Mouse (Mus musculus): Measurements from ENCODE around the gene Rbfox2. TPM values are rescaled to one million over a fixed set of nuclear protein-coding genes. Genes with fewer than 3 reads are reported as not detected.

The Rbfox2 gene
- polyA plus RNA-seq, 1 experiment from 2014 or later = 173 TPM

GRCm38 (mm10) chr15:77196827-77197226, 110.0 kb downstream of the Rbfox2 start:
- Histone ChIP-seq H3K4me1 (peaks cover 17% of the 10 kb centered on the region), H3K4me3 (no peak overlapping the region), H3K9me3 (no peaks in the 10 kb centered on the region), H3K36me3 (no peaks in the 10 kb centered on the region), H3K27ac (replicated peaks) (no peak overlapping the region), H3K27me3 (no peaks in the 10 kb centered on the region), H3K9ac (replicated peaks) (no peak overlapping the region), H3K4me2 (replicated peaks) (no peak overlapping the region)
- no peak for ATAC-seq (replicated peaks)
- WGBS = 67% methylated on average over 5 of the region's 5 CpGs

DNA sequence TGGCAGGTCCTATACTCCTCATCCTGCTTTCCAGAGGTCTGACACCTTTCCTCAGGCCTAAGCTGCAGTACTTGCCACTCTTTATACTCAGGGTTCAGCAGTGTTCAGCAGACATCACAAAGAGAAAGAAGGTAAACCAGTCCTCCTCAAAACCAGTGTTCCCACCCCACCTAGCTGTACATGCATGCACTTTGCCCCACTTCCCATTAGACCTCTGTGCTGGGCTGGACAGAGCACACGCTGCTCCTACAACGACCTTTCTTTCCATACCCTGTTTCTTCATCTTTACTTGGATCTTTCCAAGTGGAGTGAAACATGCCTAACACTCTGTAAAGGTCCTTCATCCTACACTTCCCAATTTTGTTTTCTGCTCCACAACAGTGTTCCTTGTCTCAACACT, 110.8 kb downstream of the Rbfox2 start:
- Histone ChIP-seq H3K4me2 (replicated peaks) (no peak overlapping the region), H3K4me3 (no peak overlapping the region), H3K9me3 (no peaks in the 10 kb centered on the region), H3K27me3 (no peaks in the 10 kb centered on the region), H3K36me3 (no peaks in the 10 kb centered on the region), H3K4me1 (peaks cover 18% of the 10 kb centered on the region), H3K27ac (replicated peaks) (no peak overlapping the region), H3K9ac (replicated peaks) (no peak overlapping the region)
- WGBS = 94% methylated on average over 2 of the region's 2 CpGs
- no peak for ATAC-seq (replicated peaks)

DNA sequence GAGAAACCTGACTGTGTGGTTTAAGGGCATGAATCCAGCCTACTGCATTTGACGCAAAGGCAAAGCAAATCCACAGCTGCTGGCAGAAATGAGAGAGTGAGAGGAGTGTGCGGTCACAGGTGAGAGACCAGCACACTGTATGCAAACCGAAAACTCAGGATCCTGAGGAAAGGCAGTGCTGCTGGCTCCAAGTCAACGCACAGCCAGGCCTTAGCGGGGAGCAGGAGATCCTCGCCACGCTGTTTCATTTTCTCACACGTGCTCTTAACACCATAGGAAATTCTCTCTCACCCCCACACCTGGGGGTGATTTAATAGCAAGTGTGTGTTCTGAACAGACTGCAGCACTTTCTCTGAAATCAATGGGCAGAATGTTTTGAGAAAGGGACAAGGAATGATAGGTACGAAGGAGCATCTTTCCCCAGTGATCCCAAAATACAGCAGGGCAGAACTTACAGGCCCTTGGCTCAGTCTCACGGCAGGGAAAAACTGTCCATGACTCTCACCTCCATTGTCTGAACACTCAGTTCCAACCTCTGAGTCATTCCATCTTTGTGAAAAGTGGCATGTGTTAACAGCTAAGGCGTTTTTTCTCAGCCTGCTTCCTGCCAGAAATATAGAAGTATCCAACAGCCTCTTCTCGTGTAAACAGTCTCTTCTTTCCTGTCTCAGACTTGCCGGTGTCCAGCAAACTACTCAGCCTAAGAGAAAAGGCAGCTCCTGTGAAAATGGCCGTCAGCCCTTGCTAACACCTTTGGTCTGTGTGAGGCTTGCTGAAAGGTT, 114.5 kb downstream of the Rbfox2 start:
- Histone ChIP-seq H3K9me3 (no peaks in the 10 kb centered on the region), H3K36me3 (no peaks in the 10 kb centered on the region), H3K4me2 (replicated peaks) (no peak overlapping the region), H3K27ac (replicated peaks) (peak overlapping the region; percentile 41; the same call in 1 of the 2 replicates), H3K27me3 (no peaks in the 10 kb centered on the region), H3K4me3 (no peak overlapping the region), H3K9ac (replicated peaks) (no peak overlapping the region; the same call in 1 of the 2 replicates), H3K4me1 (peaks cover 20% of the 10 kb centered on the region)
- 66% methylated on average over 14 of the region's 14 CpGs for WGBS
- ATAC-seq (replicated peaks) = no peak

GRCm38 (mm10) chr15:77186096-77186495, 120.7 kb downstream of the Rbfox2 start:
- WGBS = 100% methylated on average over 1 of the region's 1 CpGs
- Histone ChIP-seq H3K9me3 (no peaks in the 10 kb centered on the region), H3K4me1 (peaks cover 20% of the 10 kb centered on the region), H3K4me3 (no peak overlapping the region), H3K4me2 (replicated peaks) (no peak overlapping the region), H3K9ac (replicated peaks) (no peak overlapping the region), H3K36me3 (no peaks in the 10 kb centered on the region), H3K27me3 (no peaks in the 10 kb centered on the region), H3K27ac (replicated peaks) (no peak overlapping the region)
- ATAC-seq (replicated peaks) = no peak

DNA sequence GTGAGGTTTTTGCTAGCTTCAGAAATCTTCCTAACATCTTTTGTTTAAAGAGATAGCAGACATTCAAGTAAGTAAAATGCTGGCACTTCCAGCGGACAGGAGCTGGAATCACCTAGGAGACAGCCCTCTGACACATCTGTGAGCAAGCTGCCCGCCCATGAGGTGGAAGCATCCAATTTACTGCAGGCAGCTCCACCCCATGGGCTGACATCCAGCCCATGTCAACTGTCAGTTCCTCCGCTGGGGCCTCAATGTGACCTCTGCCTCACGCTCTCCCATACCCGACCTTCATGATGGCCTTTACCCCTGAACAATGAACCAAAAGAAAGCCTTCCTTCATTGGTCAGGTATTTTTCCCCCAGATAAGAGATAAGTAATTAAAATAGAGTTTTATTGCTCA, 121.2 kb downstream of the Rbfox2 start:
- ATAC-seq (replicated peaks) = no peak
- 64% methylated on average over 5 of the region's 5 CpGs for WGBS
- no peak overlapping the region for H3K9ac ChIP-seq (replicated peaks)
- peaks cover 20% of the 10 kb centered on the region for H3K4me1 ChIP-seq
- H3K4me2 ChIP-seq (replicated peaks) = no peak overlapping the region
- no peaks in the 10 kb centered on the region for H3K36me3 ChIP-seq
- no peak overlapping the region for H3K4me3 ChIP-seq
- no peaks in the 10 kb centered on the region for H3K27me3 ChIP-seq
- no peak overlapping the region for H3K27ac ChIP-seq (replicated peaks)
- H3K9me3 ChIP-seq = no peaks in the 10 kb centered on the region

- WGBS = 35% methylated on average over 5 of the region's 5 CpGs
- Histone ChIP-seq H3K27ac (replicated peaks) (peak overlapping the region; percentile 33; the same call in 1 of the 2 replicates), H3K27me3 (no peaks in the 10 kb centered on the region), H3K4me2 (replicated peaks) (no peak overlapping the region), H3K36me3 (no peaks in the 10 kb centered on the region), H3K4me1 (peaks cover 18% of the 10 kb centered on the region), H3K4me3 (no peak overlapping the region), H3K9me3 (no peaks in the 10 kb centered on the region), H3K9ac (replicated peaks) (no peak overlapping the region)
- no peak for ATAC-seq (replicated peaks)
Measured at GRCm38 (mm10) chr15:77182800-77183199, 124.0 kb downstream of the Rbfox2 start.

GRCm38 (mm10) chr15:77174018-77174417, 132.8 kb downstream of the Rbfox2 start:
- Histone ChIP-seq H3K4me3 (no peak overlapping the region), H3K4me2 (replicated peaks) (no peak overlapping the region), H3K9me3 (no peaks in the 10 kb centered on the region), H3K36me3 (no peaks in the 10 kb centered on the region), H3K4me1 (peaks cover 14% of the 10 kb centered on the region), H3K9ac (replicated peaks) (no peak overlapping the region), H3K27ac (replicated peaks) (no peak overlapping the region), H3K27me3 (no peaks in the 10 kb centered on the region)
- ATAC-seq (replicated peaks) = no peak
- 75% methylated on average over 5 of the region's 5 CpGs for WGBS

- Histone ChIP-seq H3K4me3 (no peak overlapping the region), H3K9me3 (no peaks in the 10 kb centered on the region), H3K9ac (replicated peaks) (no peak overlapping the region), H3K4me1 (peaks cover 14% of the 10 kb centered on the region), H3K4me2 (replicated peaks) (no peak overlapping the region), H3K36me3 (no peaks in the 10 kb centered on the region), H3K27me3 (no peaks in the 10 kb centered on the region), H3K27ac (replicated peaks) (no peak overlapping the region)
- ATAC-seq (replicated peaks) = peak; percentile 60; the same call in 1 of the 2 replicates
- WGBS = 23% methylated on average over 3 of the region's 3 CpGs
Measured at GRCm38 (mm10) chr15:77172414-77172813, 134.4 kb downstream of the Rbfox2 start.

DNA sequence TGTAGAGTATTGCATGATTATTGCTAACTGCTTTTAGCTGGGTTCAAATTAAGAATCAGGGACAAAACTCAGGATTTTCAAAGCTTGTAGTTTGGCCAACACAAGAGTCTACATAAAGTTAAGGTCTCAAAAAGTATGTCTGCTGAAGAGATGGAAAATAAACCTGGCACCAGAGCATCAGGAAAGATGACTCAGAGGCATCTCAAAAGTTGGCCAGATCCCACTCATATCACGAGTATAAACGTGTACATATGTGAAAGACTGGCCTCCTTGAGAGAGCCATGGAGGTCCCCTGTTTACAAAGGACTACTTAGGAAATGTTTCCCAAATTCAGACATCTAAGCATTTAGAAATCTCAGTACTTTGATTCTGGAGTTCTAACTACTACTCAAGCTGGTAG, 138.0 kb downstream of the Rbfox2 start:
- Histone ChIP-seq H3K9me3 (no peaks in the 10 kb centered on the region), H3K4me1 (peaks cover 13% of the 10 kb centered on the region), H3K4me2 (replicated peaks) (no peak overlapping the region), H3K27me3 (no peaks in the 10 kb centered on the region), H3K27ac (replicated peaks) (no peak overlapping the region), H3K9ac (replicated peaks) (no peak overlapping the region), H3K4me3 (no peak overlapping the region), H3K36me3 (no peaks in the 10 kb centered on the region)
- 89% methylated on average over 2 of the region's 2 CpGs for WGBS
- no peak for ATAC-seq (replicated peaks)

DNA sequence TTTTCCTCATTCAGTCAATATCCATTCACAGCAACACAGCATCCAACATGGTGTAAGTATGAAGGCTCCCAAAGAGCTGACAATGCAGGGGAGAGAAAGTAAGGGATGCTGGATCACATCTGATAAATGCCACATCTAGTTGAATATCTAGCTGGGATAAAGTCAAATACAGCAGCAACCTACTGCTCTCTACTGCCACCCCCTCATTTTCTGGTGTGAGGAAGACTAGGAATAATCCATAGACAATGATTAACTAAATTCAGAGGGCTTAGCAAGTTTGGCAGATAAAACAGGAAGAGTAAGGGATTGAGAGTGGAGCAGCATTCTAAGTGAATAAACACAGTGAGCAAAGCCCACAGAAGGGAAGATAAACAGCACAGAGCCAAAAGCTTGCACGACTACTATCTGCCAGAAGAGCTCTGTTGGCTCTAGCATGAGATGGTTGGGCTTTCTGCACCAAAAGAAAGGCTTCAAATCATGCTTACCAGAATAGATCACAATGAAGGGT, 140.5 kb downstream of the Rbfox2 start:
- H3K9me3 ChIP-seq = no peaks in the 10 kb centered on the region
- no peak overlapping the region for H3K4me2 ChIP-seq (replicated peaks)
- no peaks in the 10 kb centered on the region for H3K36me3 ChIP-seq
- H3K27me3 ChIP-seq = no peaks in the 10 kb centered on the region
- H3K9ac ChIP-seq (replicated peaks) = no peak overlapping the region
- H3K4me3 ChIP-seq = no peak overlapping the region
- no peak for ATAC-seq (replicated peaks)
- WGBS = 76% methylated on average over 1 of the region's 1 CpGs
- no peak overlapping the region for H3K27ac ChIP-seq (replicated peaks)
- peaks cover 7% of the 10 kb centered on the region for H3K4me1 ChIP-seq

DNA sequence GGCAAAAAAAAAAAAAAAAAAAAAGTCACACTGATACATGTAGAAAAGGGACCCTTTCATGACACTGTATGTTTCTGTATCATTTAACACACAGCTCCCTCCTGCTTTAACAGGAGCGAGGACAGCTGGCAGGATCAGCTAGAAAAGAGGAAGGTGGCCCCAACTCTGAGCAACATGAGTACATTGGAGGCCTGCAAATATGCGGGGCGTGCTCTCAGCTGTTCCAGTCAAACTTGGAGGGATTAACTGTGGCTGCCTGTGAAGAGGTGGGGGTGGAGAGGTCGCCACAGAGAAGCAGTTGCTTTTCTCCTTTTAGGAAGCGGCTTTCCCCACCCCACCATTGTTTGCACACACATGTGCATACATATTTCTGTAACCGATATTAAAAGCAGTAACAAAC, 143.5 kb downstream of the Rbfox2 start:
- no peak overlapping the region for H3K27ac ChIP-seq (replicated peaks)
- no peak for ATAC-seq (replicated peaks)

DNA sequence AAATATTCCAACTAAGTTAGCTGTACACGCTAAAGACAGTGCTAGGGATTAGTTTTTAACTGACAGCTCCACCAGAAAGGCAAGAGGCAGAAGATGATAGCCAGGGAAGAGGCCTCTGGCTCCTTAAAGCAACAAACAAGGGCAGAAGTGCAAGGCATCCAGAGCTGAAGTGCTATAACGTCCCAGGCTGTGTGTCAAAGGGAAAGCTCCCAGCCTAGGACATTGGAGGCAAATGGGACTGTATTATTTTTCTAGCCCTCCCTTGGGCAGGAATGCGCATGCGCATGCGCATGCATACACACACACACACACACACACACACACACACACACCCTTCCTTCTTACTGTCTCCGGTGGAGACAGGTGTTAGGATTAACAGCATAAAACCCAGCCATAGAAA, 143.9 kb downstream of the Rbfox2 start:
- H3K36me3 ChIP-seq = no peaks in the 10 kb centered on the region
- peaks cover 7% of the 10 kb centered on the region for H3K4me1 ChIP-seq
- no peaks in the 10 kb centered on the region for H3K9me3 ChIP-seq
- no peaks in the 10 kb centered on the region for H3K27me3 ChIP-seq
- no peak for ATAC-seq (replicated peaks)
- no peak overlapping the region for H3K4me2 ChIP-seq (replicated peaks)
- WGBS = 73% methylated on average over 6 of the region's 6 CpGs
- H3K27ac ChIP-seq (replicated peaks) = no peak overlapping the region
- H3K9ac ChIP-seq (replicated peaks) = no peak overlapping the region
- H3K4me3 ChIP-seq = no peak overlapping the region

More for the DNA sequence above, 143.5 kb downstream of the Rbfox2 start:
- Histone ChIP-seq H3K9me3 (no peaks in the 10 kb centered on the region), H3K9ac (replicated peaks) (no peak overlapping the region), H3K4me2 (replicated peaks) (no peak overlapping the region), H3K27me3 (no peaks in the 10 kb centered on the region), H3K4me1 (peaks cover 7% of the 10 kb centered on the region), H3K36me3 (no peaks in the 10 kb centered on the region), H3K4me3 (no peak overlapping the region)
- WGBS = 22% methylated on average over 6 of the region's 6 CpGs

GRCm38 (mm10) chr15:77161382-77161781, 145.4 kb downstream of the Rbfox2 start:
- no peaks in the 10 kb centered on the region for H3K27me3 ChIP-seq
- WGBS = 78% methylated on average over 5 of the region's 5 CpGs
- H3K4me3 ChIP-seq = no peak overlapping the region
- no peak overlapping the region for H3K4me2 ChIP-seq (replicated peaks)
- H3K4me1 ChIP-seq = peaks cover 19% of the 10 kb centered on the region
- no peaks in the 10 kb centered on the region for H3K36me3 ChIP-seq
- H3K27ac ChIP-seq (replicated peaks) = no peak overlapping the region
- no peaks in the 10 kb centered on the region for H3K9me3 ChIP-seq
- no peak for ATAC-seq (replicated peaks)
- H3K9ac ChIP-seq (replicated peaks) = no peak overlapping the region
